Mouse (Mus musculus) testis, adult 2 months (tissue): ENCODE data around the gene Gm6993. TPM values are rescaled to one million over a fixed set of nuclear protein-coding genes. Genes with fewer than 3 reads are reported as not detected.

Source experiments
- H3K27ac ChIP-seq: fragments of 200-500 bp; 2 replicates; pipeline ENCODE4 v1.5.1; 2012; ENCODE audit warnings: low read depth, low read length; ENCODE audit not compliant: control insufficient read depth, insufficient read depth
- H3K27me3 ChIP-seq: fragments of 200-500 bp; 2 replicates; pipeline ENCODE4 v1.6.1; 2012; ENCODE audit warnings: mild to moderate bottlenecking, low read length, moderate library complexity; ENCODE audit not compliant: control insufficient read depth, insufficient read depth
- H3K36me3 ChIP-seq: fragments of 200-500 bp; 2 replicates; pipeline ENCODE4 v1.6.1; 2012; ENCODE audit warnings: mild to moderate bottlenecking, low read length; ENCODE audit not compliant: control insufficient read depth, insufficient read depth
- H3K4me1 ChIP-seq: fragments of 200-500 bp; 2 replicates; pipeline ENCODE4 v1.6.1; 2012; ENCODE audit warnings: low read length; ENCODE audit not compliant: control insufficient read depth, insufficient read depth
- H3K4me3 ChIP-seq: fragments of 200-500 bp; 2 replicates; pipeline ENCODE4 v1.5.1; 2012; ENCODE audit warnings: low read depth, mild to moderate bottlenecking, low read length, moderate library complexity, mixed read lengths; ENCODE audit not compliant: control insufficient read depth
- CTCF ChIP-seq: fragments of 200-500 bp; IDR thresholded peaks from 2 replicates; pipeline ENCODE4 v1.5.1; 2012; ENCODE audit warnings: low read depth, mild to moderate bottlenecking, inconsistent platforms, low read length, moderate library complexity; ENCODE audit not compliant: control insufficient read depth, insufficient read depth, insufficient replicate concordance
- POLR2A ChIP-seq: fragments of 200-500 bp; IDR thresholded peaks from 2 replicates; pipeline ENCODE4 v1.6.1; 2012; ENCODE audit warnings: low read depth, mild to moderate bottlenecking, inconsistent platforms, low read length, moderate library complexity; ENCODE audit not compliant: control insufficient read depth
- polyA plus RNA-seq: library from polyadenylated mRNA; depleted of rRNA; stranded (reverse); fragments of >200 nt; gene quantifications from 2 replicates; pipeline ENCODE4 v1.2.3, GENCODE M21; 2012

Gene Gm6993
- polyA plus RNA-seq, 1 experiment = not detected

DNA sequence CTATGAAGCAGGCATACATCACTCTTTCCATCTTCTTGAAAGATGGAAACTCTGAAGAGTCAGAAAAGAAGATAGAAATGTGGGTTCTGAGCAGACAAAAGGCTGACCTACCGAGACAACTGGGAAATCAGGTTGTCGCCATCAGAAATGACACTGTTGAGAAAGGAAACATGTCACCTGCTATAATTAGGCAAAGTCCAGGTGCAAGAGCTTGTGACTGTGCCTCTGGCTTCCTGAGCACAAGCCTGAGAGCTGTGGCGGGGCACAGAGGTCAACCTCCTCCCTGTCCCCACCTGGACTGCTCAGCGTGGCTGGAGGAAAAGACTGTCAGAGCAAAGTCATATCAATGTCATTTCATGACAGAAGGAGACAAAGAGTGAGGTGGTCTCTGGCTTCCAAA lies 772 bp upstream of the Gm6993 start:
- no peaks in the 10 kb centered on the region for H3K36me3 ChIP-seq
- no peaks in the 10 kb centered on the region for H3K27me3 ChIP-seq
- TF ChIP-seq POLR2A (no peak), CTCF (no peak)
- H3K27ac ChIP-seq = no peak overlapping the region
- H3K4me3 ChIP-seq = no peak overlapping the region
- H3K4me1 ChIP-seq = no peaks in the 10 kb centered on the region

DNA sequence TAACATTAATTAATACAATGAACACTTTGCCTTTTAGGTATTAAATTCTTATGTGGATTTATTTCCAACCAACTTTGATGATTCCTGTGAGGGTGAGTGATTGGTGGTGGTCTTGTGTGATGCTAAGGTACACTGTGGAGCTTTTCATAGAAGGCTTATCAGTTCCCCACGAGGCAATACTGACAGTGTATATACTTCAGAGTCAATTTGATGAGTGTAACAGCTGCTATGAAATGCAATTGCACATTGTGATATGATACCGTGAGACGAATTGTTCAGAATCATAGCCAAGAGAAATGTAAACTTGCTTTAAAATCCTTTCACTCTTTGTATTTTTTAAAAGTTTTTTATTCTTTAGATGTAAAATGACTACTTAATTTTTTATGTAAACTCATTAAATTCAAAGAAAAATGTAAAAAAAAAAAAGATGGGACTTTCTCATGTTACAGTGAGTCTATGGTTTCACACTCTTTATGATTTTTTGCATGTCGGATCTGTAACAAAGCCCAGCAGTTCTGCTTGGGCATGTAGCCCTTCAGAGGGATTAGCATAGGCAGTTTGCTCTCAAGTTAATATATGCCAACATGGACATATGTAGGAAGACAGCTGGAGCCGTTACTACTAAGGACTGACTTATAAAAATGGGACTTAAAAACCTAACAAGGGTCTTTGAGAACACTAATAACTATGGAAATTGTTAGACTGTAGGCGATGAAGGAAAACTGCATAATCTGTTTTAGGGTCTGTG lies 1.2 kb downstream of the Gm6993 start:
- H3K27me3 ChIP-seq = no peaks in the 10 kb centered on the region
- no peaks in the 10 kb centered on the region for H3K4me1 ChIP-seq
- H3K4me3 ChIP-seq = no peak overlapping the region
- TF ChIP-seq POLR2A = no peak
- TF ChIP-seq CTCF = no peak
- no peak overlapping the region for H3K27ac ChIP-seq
- no peaks in the 10 kb centered on the region for H3K36me3 ChIP-seq

DNA sequence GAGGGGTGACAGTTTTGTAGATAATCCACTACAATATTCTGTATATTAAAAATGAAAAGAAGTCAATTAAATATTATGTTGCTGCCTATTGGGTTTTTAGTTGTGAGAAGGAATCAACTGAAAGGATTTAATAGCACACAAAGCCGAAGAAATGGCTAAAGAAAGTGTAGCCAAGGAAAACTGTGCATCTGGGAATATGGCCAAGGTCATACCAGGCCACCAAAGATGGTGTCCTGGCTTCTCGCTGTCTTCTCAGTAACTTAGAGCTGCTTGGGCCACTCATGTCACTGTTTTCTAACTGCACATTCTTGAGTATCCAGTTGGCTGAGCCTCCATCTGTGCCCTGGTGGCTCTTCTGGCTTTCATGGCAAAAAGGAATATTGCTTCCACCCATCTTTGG lies 3.4 kb downstream of the Gm6993 start:
- Histone ChIP-seq H3K27ac (no peak overlapping the region), H3K4me1 (no peaks in the 10 kb centered on the region), H3K4me3 (no peak overlapping the region), H3K36me3 (no peaks in the 10 kb centered on the region), H3K27me3 (no peaks in the 10 kb centered on the region)
- no peak for TF ChIP-seq POLR2A
- TF ChIP-seq CTCF = no peak

DNA sequence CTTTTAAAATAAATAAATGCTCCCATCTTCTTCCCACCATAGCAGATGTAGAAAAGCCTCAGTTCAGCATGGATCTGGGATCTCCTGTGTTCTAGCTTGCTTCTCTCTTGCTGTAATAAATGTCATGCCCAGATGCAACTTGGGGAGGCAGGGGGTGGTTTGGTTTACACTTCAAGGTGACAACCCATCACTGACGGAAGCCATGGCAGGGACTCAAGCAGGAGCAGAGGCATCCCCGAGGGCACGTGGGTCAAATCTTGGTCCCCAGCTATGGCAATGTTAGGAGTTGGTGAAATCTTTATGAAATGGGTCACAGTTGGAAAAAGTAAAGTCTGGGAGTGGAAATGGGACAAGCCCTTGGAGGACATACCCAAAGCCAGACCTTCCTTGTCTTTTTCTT lies 4.1 kb downstream of the Gm6993 start:
- Histone ChIP-seq H3K27me3 (no peaks in the 10 kb centered on the region), H3K4me3 (no peak overlapping the region), H3K4me1 (no peaks in the 10 kb centered on the region), H3K27ac (no peak overlapping the region), H3K36me3 (no peaks in the 10 kb centered on the region)
- no peak for TF ChIP-seq POLR2A

DNA sequence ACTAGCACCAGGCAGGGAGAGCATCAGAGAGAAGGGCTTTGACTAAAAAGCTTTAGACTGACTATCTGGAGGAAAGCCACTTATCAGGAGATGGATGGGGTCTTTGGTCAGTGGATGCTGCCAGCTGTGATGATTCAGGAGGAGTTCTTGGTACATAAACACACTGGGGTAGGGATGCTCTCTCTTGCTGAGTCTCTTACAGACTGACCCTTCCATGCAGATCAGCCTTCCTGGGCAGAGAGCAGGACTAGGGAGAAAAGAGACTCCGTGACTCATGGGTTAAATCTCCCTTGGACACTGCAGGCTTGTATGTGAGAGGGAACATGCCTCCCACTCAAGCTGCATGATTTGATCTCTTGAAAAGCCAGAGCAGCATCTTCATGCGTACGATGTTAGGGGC lies 5.6 kb downstream of the Gm6993 start:
- Histone ChIP-seq H3K4me3 (no peak overlapping the region), H3K4me1 (no peaks in the 10 kb centered on the region), H3K36me3 (no peaks in the 10 kb centered on the region), H3K27ac (no peak overlapping the region), H3K27me3 (no peaks in the 10 kb centered on the region)
- TF ChIP-seq CTCF = no peak
- no peak for TF ChIP-seq POLR2A

DNA sequence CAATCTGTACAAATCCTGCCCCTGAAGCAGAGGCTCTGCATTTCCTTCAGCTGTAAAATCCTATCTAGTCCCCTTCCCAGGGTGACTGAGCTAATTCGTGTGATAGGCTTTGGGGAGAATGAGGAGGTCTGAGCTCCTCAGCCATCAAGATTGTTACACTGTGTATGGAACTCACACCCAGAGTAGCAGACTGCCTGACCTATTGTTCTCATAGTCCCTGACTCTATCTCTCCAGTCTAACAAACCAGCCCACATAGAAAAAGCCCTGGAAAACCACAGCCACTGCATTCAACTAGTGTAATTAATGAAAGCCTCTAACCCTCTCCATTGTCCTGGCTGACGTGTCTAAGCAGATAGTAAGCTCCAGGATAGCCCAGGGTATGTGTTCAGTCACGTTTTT lies 6.0 kb downstream of the Gm6993 start:
- no peak overlapping the region for H3K4me3 ChIP-seq
- no peak for TF ChIP-seq CTCF
- TF ChIP-seq POLR2A = no peak
- no peaks in the 10 kb centered on the region for H3K36me3 ChIP-seq
- H3K27ac ChIP-seq = no peak overlapping the region
- no peaks in the 10 kb centered on the region for H3K4me1 ChIP-seq
- no peaks in the 10 kb centered on the region for H3K27me3 ChIP-seq

DNA sequence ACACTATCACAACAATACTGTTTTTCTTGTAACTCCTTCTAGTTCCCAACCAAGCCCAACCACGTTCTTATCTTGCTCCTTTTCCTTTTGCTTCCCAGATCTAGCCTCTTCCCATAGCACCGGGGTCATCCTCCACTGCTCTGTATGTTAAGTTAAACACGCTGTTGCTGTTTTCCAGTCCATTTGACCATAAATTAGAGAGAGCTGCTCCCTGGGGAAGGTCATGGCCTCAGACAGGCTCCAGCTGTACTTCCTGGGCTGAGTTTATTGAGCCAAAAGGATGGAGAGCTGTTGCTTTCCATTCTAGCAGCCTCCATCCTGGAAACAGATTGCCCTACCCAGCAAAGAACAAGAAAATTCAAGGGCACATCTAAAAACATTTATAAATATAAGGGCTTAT lies 7.6 kb downstream of the Gm6993 start:
- no peaks in the 10 kb centered on the region for H3K36me3 ChIP-seq
- no peak for TF ChIP-seq POLR2A
- TF ChIP-seq CTCF = no peak
- H3K4me3 ChIP-seq = no peak overlapping the region
- H3K27ac ChIP-seq = no peak overlapping the region
- H3K27me3 ChIP-seq = no peaks in the 10 kb centered on the region
- H3K4me1 ChIP-seq = no peaks in the 10 kb centered on the region

DNA sequence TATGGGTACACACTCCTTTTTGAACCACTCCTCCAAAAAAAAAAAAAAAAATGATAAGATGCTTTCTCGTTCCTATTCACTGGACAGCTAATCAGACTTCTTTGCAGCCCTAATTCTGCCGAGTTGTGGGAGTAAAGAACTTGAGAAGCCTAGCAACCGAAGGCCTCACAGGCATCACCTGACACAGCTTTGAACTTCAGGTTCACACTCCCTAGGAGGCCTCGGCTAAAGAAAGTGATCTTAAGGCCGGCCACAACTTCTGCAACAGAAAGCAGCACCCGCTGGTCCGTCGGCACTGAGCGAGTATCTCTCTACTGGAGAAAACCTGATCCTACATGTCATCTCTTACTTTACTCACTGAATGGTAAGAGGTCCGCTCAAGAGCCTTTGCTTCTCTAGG lies 8.1 kb downstream of the Gm6993 start:
- H3K27me3 ChIP-seq = no peaks in the 10 kb centered on the region
- H3K4me1 ChIP-seq = no peaks in the 10 kb centered on the region
- H3K4me3 ChIP-seq = no peak overlapping the region
- TF ChIP-seq POLR2A (no peak), CTCF (no peak)
- H3K27ac ChIP-seq = no peak overlapping the region
- H3K36me3 ChIP-seq = no peaks in the 10 kb centered on the region
